Mouse (Mus musculus): ENCODE measurements around the gene Ess2. TPM values are rescaled to one million over a fixed set of nuclear protein-coding genes. Genes with fewer than 3 reads are reported as not detected.

Gene Ess2
- polyA plus RNA-seq, 1 experiment: 41.5 TPM

- DNase-seq: no peak
- no peaks in the 10 kb centered on the region for H3K27me3 ChIP-seq (ENCODE audit: control insufficient read depth, insufficient read depth, low read length)
- 82% methylated on average over 5 of the region's 5 CpGs for WGBS
- no peak overlapping the region for H3K27ac ChIP-seq (ENCODE audit: insufficient read depth, low read length)
- H3K4me3 ChIP-seq (replicated peaks; ENCODE audit: insufficient read depth, low read depth, low read length): no peak overlapping the region
- TF ChIP-seq POLR2A (IDR thresholded peaks at IDR 0.05; ENCODE audit: borderline replicate concordance, insufficient read depth, low read length) (no peak), CTCF (IDR thresholded peaks at IDR 0.05; ENCODE audit: borderline replicate concordance, insufficient read depth, low read depth, low read length) (no peak)
- peaks cover 25% of the 10 kb centered on the region for H3K4me1 ChIP-seq (ENCODE audit: control insufficient read depth, insufficient read depth, low read length)
These were observed 39.9 kb downstream of the Ess2 start for GRCm38 (mm10) chr16:17871248-17871647.

DNA sequence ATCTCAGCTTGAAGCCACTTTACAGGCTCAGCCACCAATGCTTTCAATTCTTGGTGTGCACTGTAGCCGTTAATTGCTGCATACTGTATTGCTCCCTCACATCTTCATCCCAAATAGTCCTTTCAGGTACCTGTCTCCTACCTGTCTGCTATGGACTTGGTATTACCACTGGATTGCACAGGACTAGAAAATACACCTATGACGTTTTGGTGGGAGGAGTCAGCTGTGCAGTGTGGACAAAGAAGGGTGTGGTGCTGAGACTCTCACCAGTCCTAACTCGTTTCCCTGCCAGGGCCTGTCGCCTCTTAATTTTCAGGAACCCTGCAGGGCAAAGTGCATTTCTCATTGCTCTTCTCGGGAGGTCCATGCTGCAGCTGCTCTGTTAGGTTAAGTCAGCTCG, 45.4 kb downstream of the Ess2 start:
- 11% methylated on average over 6 of the region's 6 CpGs for WGBS
- peak in 1 of 2 experiments; percentile 44 for DNase-seq
- H3K4me3 ChIP-seq (replicated peaks; ENCODE audit: insufficient read depth, low read depth, low read length): no peak overlapping the region
- peaks cover 17% of the 10 kb centered on the region for H3K4me1 ChIP-seq (ENCODE audit: control insufficient read depth, insufficient read depth, low read length)
- no peak for TF ChIP-seq CTCF (IDR thresholded peaks at IDR 0.05; ENCODE audit: borderline replicate concordance, insufficient read depth, low read depth, low read length)
- no peak for TF ChIP-seq POLR2A (IDR thresholded peaks at IDR 0.05; ENCODE audit: borderline replicate concordance, insufficient read depth, low read length)
- H3K27ac ChIP-seq (ENCODE audit: insufficient read depth, low read length): no peak overlapping the region
- no peaks in the 10 kb centered on the region for H3K27me3 ChIP-seq (ENCODE audit: control insufficient read depth, insufficient read depth, low read length)

- H3K27me3 ChIP-seq (ENCODE audit: control insufficient read depth, insufficient read depth, low read length): no peaks in the 10 kb centered on the region
- H3K27ac ChIP-seq (ENCODE audit: insufficient read depth, low read length): no peak overlapping the region
- peaks cover 17% of the 10 kb centered on the region for H3K4me1 ChIP-seq (ENCODE audit: control insufficient read depth, insufficient read depth, low read length)
- 53% methylated on average over 2 of the region's 2 CpGs for WGBS
- DNase-seq: no peak
- H3K4me3 ChIP-seq (replicated peaks; ENCODE audit: insufficient read depth, low read depth, low read length): no peak overlapping the region
- TF ChIP-seq CTCF (IDR thresholded peaks at IDR 0.05; ENCODE audit: borderline replicate concordance, insufficient read depth, low read depth, low read length): no peak
- TF ChIP-seq POLR2A (IDR thresholded peaks at IDR 0.05; ENCODE audit: borderline replicate concordance, insufficient read depth, low read length): no peak
These were observed 45.9 kb downstream of the Ess2 start for GRCm38 (mm10) chr16:17865293-17865692.

- DNase-seq: peak in 1 of 2 experiments; percentile 40
These were observed 52.6 kb downstream of the Ess2 start for GRCm38 (mm10) chr16:17858592-17858991.

DNA sequence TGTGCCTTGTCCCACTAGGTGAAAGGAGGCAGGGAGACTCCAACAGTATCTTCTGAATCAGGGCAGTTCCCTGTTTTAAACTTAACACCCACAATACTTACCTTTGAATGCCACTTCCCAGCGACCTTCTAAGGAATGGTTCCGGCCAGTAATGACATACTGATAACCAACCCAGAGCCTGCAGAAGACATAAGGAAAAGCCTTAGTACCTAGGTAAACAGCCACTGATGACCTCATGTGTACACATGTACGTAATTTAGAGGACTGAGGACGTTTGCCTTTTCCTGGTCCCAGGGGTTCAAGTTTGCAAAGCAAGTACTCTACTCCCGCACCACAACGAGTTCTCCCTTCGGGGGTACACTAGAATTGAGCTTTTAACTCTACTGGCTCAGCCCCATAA, 54.0 kb downstream of the Ess2 start:
- WGBS: 88% methylated on average over 7 of the region's 7 CpGs
- Histone ChIP-seq H3K4me3 (replicated peaks; ENCODE audit: insufficient read depth, low read depth, low read length) (no peak overlapping the region), H3K27me3 (ENCODE audit: control insufficient read depth, insufficient read depth, low read length) (no peaks in the 10 kb centered on the region), H3K4me1 (ENCODE audit: control insufficient read depth, insufficient read depth, low read length) (peaks cover 25% of the 10 kb centered on the region), H3K27ac (ENCODE audit: insufficient read depth, low read length) (no peak overlapping the region)
- DNase-seq: no peak
- TF ChIP-seq POLR2A (IDR thresholded peaks at IDR 0.05; ENCODE audit: borderline replicate concordance, insufficient read depth, low read length) (no peak), CTCF (IDR thresholded peaks at IDR 0.05; ENCODE audit: borderline replicate concordance, insufficient read depth, low read depth, low read length) (no peak)

More at GRCm38 (mm10) chr16:17858592-17858991, 52.6 kb downstream of the Ess2 start:
- no peak overlapping the region for H3K27ac ChIP-seq (ENCODE audit: insufficient read depth, low read length)
- H3K4me3 ChIP-seq (replicated peaks; ENCODE audit: insufficient read depth, low read depth, low read length): no peak overlapping the region
- H3K4me1 ChIP-seq (ENCODE audit: control insufficient read depth, insufficient read depth, low read length): peaks cover 14% of the 10 kb centered on the region
- TF ChIP-seq POLR2A (IDR thresholded peaks at IDR 0.05; ENCODE audit: borderline replicate concordance, insufficient read depth, low read length) (no peak), CTCF (IDR thresholded peaks at IDR 0.05; ENCODE audit: borderline replicate concordance, insufficient read depth, low read depth, low read length) (peak; percentile 73)
- no peaks in the 10 kb centered on the region for H3K27me3 ChIP-seq (ENCODE audit: control insufficient read depth, insufficient read depth, low read length)

DNA sequence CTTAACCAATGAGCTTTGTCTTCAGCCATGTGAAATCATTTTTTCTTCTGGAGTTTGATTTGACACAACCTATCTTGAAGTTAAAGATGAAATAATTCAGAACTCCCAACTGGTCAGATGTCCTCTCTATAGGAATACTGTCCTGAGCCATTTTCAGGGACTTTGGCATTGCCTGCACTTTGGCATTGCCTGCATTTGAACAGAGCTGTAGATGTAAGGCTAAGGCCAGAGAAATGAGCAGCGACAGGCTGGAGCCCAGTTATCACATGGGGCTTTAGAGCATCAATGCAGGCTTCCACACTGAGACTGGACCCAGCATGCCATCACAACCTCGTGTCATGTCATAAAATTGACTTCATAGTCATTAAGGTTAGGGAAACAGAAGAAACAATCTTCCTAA, 57.9 kb downstream of the Ess2 start:
- TF ChIP-seq POLR2A (IDR thresholded peaks at IDR 0.05; ENCODE audit: borderline replicate concordance, insufficient read depth, low read length): no peak
- H3K27me3 ChIP-seq (ENCODE audit: control insufficient read depth, insufficient read depth, low read length): no peaks in the 10 kb centered on the region
- 15% methylated on average over 2 of the region's 2 CpGs for WGBS
- H3K4me3 ChIP-seq (replicated peaks; ENCODE audit: insufficient read depth, low read depth, low read length): no peak overlapping the region
- H3K27ac ChIP-seq (ENCODE audit: insufficient read depth, low read length): peak overlapping the region; percentile 75
- peaks cover 43% of the 10 kb centered on the region for H3K4me1 ChIP-seq (ENCODE audit: control insufficient read depth, insufficient read depth, low read length)
- DNase-seq: peak in 1 of 2 experiments; percentile 51

- WGBS: 3% methylated on average over 1 of the region's 1 CpGs
- no peaks in the 10 kb centered on the region for H3K27me3 ChIP-seq (ENCODE audit: control insufficient read depth, insufficient read depth, low read length)
- H3K27ac ChIP-seq (ENCODE audit: insufficient read depth, low read length): no peak overlapping the region; the same call in 1 of the 2 replicates
- peaks cover 39% of the 10 kb centered on the region for H3K4me1 ChIP-seq (ENCODE audit: control insufficient read depth, insufficient read depth, low read length)
- no peak for TF ChIP-seq CTCF (IDR thresholded peaks at IDR 0.05; ENCODE audit: borderline replicate concordance, insufficient read depth, low read depth, low read length)
- peak; percentile 34; the same call in 1 of the 2 replicates for TF ChIP-seq POLR2A (IDR thresholded peaks at IDR 0.05; ENCODE audit: borderline replicate concordance, insufficient read depth, low read length)
- no peak overlapping the region for H3K4me3 ChIP-seq (replicated peaks; ENCODE audit: insufficient read depth, low read depth, low read length)
- peak; percentile 89 to 97 for DNase-seq
These were observed 59.3 kb downstream of the Ess2 start for GRCm38 (mm10) chr16:17851860-17852259.

GRCm38 (mm10) chr16:17851331-17851730, 59.8 kb downstream of the Ess2 start:
- WGBS: 30% methylated on average over 5 of the region's 5 CpGs
- H3K4me1 ChIP-seq (ENCODE audit: control insufficient read depth, insufficient read depth, low read length): peaks cover 39% of the 10 kb centered on the region
- H3K27me3 ChIP-seq (ENCODE audit: control insufficient read depth, insufficient read depth, low read length): no peaks in the 10 kb centered on the region
- peak in 1 of 2 experiments; percentile 54 for DNase-seq
- peak overlapping the region; percentile 91 for H3K27ac ChIP-seq (ENCODE audit: insufficient read depth, low read length)
- TF ChIP-seq POLR2A (IDR thresholded peaks at IDR 0.05; ENCODE audit: borderline replicate concordance, insufficient read depth, low read length) (no peak), CTCF (IDR thresholded peaks at IDR 0.05; ENCODE audit: borderline replicate concordance, insufficient read depth, low read depth, low read length) (no peak)
- no peak overlapping the region for H3K4me3 ChIP-seq (replicated peaks; ENCODE audit: insufficient read depth, low read depth, low read length)

Other genes with a start within 250 kb of the Ess2 start
- gene Med15, start 178.5 kb downstream of the Ess2 start, polyA plus RNA-seq (2012; rRNA removed): 73.1 and 78.7 TPM in 2 replicates
- gene Klhl22, start 151.7 kb downstream of the Ess2 start, polyA plus RNA-seq (2012; rRNA removed): 101 and 106 TPM in 2 replicates
- gene Scarf2, start 114.1 kb downstream of the Ess2 start, polyA plus RNA-seq (2012; rRNA removed): 2.1 and 2.5 TPM in 2 replicates
- 4.3 and 4.7 TPM in 2 replicates for gene B830017H08Rik, start 78.2 kb downstream of the Ess2 start, polyA plus RNA-seq (2012; rRNA removed)
- 48.4 and 58.9 TPM in 2 replicates for gene Car15, start 73.0 kb downstream of the Ess2 start, polyA plus RNA-seq (2012; rRNA removed)
- gene Gm20518, start 19.7 kb downstream of the Ess2 start, polyA plus RNA-seq (2012; rRNA removed): 9.1 and 9.2 TPM in 2 replicates
- 0.08 and 0.11 TPM in 2 replicates for gene Tssk1, start 17.1 kb downstream of the Ess2 start, polyA plus RNA-seq (2012; rRNA removed)
- gene Dgcr2, start 12.8 kb downstream of the Ess2 start, polyA plus RNA-seq (2012; rRNA removed): 145 and 162 TPM in 2 replicates
- not detected in 2 replicates for gene Tssk2, start 12.7 kb downstream of the Ess2 start, polyA plus RNA-seq (2012; rRNA removed)
- gene Gsc2, start 3.7 kb upstream of the Ess2 start, polyA plus RNA-seq (2012; rRNA removed): not detected in 2 replicates
- gene Slc25a1, start 16.9 kb upstream of the Ess2 start, polyA plus RNA-seq (2012; rRNA removed): 64.4 and 76.5 TPM in 2 replicates
- not detected in 2 replicates for gene Vpreb2, start 69.1 kb upstream of the Ess2 start, polyA plus RNA-seq (2012; rRNA removed)
- 102 and 104 TPM in 2 replicates for gene Dgcr6, start 141.5 kb upstream of the Ess2 start, polyA plus RNA-seq (2012; rRNA removed)
- 45.1 and 55.8 TPM in 2 replicates for gene Prodh, start 178.9 kb upstream of the Ess2 start, polyA plus RNA-seq (2012; rRNA removed)
- 82.9 and 97.4 TPM in 2 replicates for gene Rtn4r, start 216.3 kb upstream of the Ess2 start, polyA plus RNA-seq (2012; rRNA removed)

All from cerebellum, adult 2 months (tissue).